Mouse (Mus musculus) urinary bladder, postnatal 14 days (tissue): ENCODE measurements around the gene Vmn1r180.
"Not testable (repeated sequence)": the region's sequence is repeated elsewhere in the genome, so short reads cannot be mapped to it uniquely, and the experiment has no call there.

ENCODE experiments used
- DNase-seq: peaks from one replicate; pipeline ENCODE4 v3.0.0; 2021; ENCODE audit warnings: low spot score

The Vmn1r180 gene

DNA sequence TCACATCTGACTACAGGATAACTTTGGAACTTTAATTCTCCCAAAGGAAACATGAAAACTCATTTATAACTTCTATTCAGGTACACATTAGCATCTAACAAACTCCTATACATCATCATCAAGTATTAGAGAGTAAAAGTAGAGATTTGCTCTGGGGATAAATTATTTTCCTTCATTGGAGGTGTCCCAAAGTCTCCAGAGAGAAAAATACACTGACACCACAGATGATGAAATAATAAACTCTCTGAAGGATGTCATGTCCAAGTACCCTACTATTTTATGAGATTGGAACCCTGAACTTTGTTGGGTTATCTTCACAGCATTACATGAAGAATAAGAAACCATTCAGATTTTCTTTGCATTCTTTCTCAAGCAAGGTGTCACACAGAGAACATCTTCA is at the start of gene Vmn1r180:
Gene Vmn1r180, plus strand, starts transcription at position 301 of the 400 bp plus-strand sequence.
- no peak for DNase-seq

DNA sequence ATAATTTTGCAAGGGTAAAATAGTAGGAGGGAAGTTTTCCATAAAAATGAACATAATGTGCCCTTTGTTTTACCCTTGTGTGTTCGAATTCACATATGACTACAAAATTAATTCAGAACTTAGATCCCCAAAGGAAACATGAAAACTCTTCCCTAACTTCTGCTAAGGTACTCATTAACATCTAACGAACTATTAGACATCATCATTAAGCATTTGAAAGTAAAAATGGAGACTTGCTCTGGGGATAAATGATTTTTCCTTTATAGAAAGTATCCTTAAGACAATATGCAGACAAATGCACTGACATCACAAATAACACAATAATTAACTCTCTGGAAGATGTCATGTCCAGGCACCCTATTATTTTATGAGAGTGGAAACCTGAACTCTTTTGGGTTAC is 23.8 kb upstream of the Vmn1r180 start, which contains the start of gene Vmn1r179:
Gene Vmn1r179, plus strand, starts transcription at position 301 of the 400 bp plus-strand sequence.
- no peak for DNase-seq

DNA sequence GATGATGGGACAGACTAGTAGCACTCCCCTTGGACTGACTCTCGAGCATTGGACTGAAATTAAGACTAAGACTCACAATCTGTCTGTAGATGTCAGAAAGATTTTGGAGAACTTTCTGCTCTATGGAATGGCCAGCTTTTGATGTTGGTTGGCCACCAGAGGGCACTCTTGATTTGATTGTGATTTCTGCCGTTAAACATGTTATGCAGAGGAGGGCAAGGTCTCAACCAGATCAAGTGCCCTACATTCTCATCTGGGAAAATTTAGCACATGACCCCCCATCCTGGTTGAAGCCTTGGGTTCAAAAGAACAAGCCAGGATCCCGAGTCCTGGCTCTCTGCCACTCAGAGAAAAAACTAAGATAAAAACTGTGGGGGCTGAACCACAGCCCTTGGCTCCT is 17.6 kb downstream of the Vmn1r180 start:
- not testable (repeated sequence) for DNase-seq

DNA sequence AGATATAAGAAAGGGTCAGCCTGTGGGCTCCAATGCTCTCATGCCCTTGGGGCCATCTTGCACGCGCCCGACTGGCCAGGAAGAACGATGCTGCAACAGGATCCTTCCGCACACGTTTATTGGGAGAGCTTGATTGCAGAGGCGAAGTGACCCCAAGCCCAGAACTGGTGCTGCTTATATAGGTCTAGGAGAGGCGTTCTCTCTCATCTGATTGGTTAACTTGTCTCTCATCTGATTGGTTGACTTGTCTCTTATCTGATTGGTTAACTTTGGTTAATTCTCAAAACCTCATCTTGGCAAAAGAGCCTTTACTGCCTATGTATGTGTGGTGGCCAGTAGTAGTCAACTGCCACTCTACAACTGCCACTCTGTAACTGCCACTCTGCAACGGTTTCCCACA is 23.9 kb downstream of the Vmn1r180 start, which contains the start of gene Vmn1r181:
Gene Vmn1r181, plus strand, starts transcription at position 301 of the 400 bp plus-strand sequence.
- not testable (repeated sequence) for DNase-seq

DNA sequence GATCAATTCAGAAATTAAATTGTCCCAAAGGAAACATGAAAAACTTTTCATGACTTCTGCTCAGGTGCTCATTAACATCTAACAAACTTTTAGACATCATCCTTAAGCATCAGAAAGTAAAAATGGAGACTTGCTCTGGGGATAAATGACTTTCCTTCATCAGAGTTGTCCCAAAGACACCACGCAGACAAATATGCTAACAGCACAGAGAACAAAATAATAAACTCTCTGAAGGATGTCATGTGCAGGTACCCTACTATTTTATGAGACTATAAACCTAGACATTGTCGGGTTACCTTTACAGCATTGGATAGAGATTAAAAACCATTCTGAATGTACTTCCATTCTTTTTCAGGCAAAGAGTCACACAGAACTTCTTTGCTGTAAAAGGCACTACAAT is 51.0 kb downstream of the Vmn1r180 start, which contains the start of gene V1rd19:
Gene V1rd19, plus strand, starts transcription at position 301 of the 400 bp plus-strand sequence.
- DNase-seq: no peak
